Mouse (Mus musculus): ENCODE measurements at regions not wholly inside any gene's neighbourhood (a gene's known extent, or its start where the extent isn't known, plus 50 kb on each side); places are given as distances from the start of the nearest gene placed in this dataset.

- DNase-seq (ENCODE audit: low read depth) = no peak
- TF ChIP-seq CTCF (IDR thresholded peaks at IDR 0.05; ENCODE audit: borderline replicate concordance, extremely low read depth, insufficient read depth, insufficient read length) (no peak), POLR2A (IDR thresholded peaks at IDR 0.05; ENCODE audit: borderline replicate concordance, extremely low read depth, insufficient read depth, insufficient read length, poor library complexity, severe bottlenecking) (no peak)
Measured at GRCm38 (mm10) chr11:38123789-38124330, 888.1 kb upstream of the Tenm2 start.

GRCm38 (mm10) chr11:38122474-38122873 lies 886.7 kb upstream of the Tenm2 start:
- no peak for DNase-seq (ENCODE audit: low read depth)
- no peak for TF ChIP-seq CTCF (IDR thresholded peaks at IDR 0.05; ENCODE audit: borderline replicate concordance, extremely low read depth, insufficient read depth, insufficient read length)
- TF ChIP-seq POLR2A (IDR thresholded peaks at IDR 0.05; ENCODE audit: borderline replicate concordance, extremely low read depth, insufficient read depth, insufficient read length, poor library complexity, severe bottlenecking) = no peak

- DNase-seq (ENCODE audit: low read depth) = peak; percentile 51
- no peak for TF ChIP-seq POLR2A (IDR thresholded peaks at IDR 0.05; ENCODE audit: borderline replicate concordance, extremely low read depth, insufficient read depth, insufficient read length, poor library complexity, severe bottlenecking)
- TF ChIP-seq CTCF (IDR thresholded peaks at IDR 0.05; ENCODE audit: borderline replicate concordance, extremely low read depth, insufficient read depth, insufficient read length) = no peak
Measured at GRCm38 (mm10) chr11:38121051-38121616, 885.4 kb upstream of the Tenm2 start.

DNA sequence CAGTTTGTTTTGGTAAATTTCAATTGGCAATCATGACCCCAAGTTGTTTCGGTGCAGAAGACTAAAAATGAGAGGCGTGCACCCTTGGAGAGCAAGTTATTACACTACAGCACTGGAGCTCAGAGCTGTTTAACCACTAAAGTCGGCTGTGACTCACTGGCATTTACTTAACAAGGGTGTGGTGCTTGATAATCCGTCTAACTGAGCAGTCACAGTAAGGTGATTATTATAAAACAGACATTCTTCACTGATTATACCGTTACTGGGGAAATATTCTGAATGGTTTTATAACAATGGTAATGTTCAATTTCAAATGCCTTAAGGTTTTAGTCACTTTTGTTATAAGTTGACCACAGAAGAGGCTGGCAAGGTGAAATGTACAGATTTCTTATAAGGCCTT lies 882.0 kb upstream of the Tenm2 start:
- no peak for DNase-seq (ENCODE audit: low read depth)

GRCm38 (mm10) chr11:38092202-38092601 lies 856.4 kb upstream of the Tenm2 start:
- no peak for DNase-seq (ENCODE audit: low read depth)
- TF ChIP-seq CTCF (IDR thresholded peaks at IDR 0.05; ENCODE audit: borderline replicate concordance, extremely low read depth, insufficient read depth, insufficient read length) (no peak), POLR2A (IDR thresholded peaks at IDR 0.05; ENCODE audit: borderline replicate concordance, extremely low read depth, insufficient read depth, insufficient read length, poor library complexity, severe bottlenecking) (no peak)

More for the DNA sequence above, 882.0 kb upstream of the Tenm2 start:
- TF ChIP-seq CTCF (IDR thresholded peaks at IDR 0.05; ENCODE audit: borderline replicate concordance, extremely low read depth, insufficient read depth, insufficient read length) = no peak
- TF ChIP-seq POLR2A (IDR thresholded peaks at IDR 0.05; ENCODE audit: borderline replicate concordance, extremely low read depth, insufficient read depth, insufficient read length, poor library complexity, severe bottlenecking) = no peak

DNA sequence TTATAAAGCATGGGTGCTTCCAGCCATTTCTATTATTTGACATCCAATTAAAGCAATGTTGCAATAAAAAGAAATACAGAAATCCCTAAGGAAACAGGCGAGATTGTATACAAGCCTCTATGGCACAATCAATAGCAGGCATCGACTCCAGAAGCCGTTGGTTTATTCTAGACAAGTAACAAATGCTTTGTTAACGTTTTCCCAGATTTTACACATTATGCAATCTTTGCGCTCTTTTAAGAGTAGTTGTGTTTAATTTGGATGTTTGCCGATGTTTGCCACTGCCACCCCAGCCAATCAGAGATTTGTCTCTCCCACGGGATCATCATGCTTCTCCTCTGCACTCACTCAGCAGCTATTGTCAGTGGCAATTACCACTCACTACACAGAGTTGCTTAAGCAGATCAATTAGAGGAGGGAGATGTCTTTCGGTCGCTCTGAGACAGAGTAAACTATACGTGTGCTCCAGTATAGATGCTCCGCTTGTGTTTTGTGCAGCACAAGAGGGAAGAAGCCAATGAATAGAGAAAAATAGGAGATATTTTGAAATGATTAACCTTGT lies 839.5 kb upstream of the Tenm2 start:
- TF ChIP-seq POLR2A (IDR thresholded peaks at IDR 0.05; ENCODE audit: borderline replicate concordance, extremely low read depth, insufficient read depth, insufficient read length, poor library complexity, severe bottlenecking) (no peak), CTCF (IDR thresholded peaks at IDR 0.05; ENCODE audit: borderline replicate concordance, extremely low read depth, insufficient read depth, insufficient read length) (no peak)
- DNase-seq (ENCODE audit: low read depth) = peak; percentile 61

DNA sequence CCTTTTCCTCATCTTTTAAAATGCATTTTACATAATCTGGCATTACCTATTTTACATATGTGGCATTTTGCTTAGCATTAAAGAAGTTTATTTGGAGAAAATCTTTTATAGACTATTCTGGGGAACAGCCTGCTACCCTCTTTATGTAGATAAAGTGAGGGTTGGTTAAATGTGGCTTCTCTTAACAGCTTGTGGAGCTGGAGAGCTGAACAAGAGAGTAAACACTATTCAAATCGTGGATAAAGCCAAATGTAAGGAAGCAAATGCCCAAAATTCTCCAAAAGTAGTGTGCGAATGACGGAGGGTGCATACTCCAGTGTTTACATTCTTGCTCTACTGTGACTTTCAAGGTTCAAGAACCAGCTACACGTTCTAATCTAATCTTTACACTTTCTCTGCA lies 833.9 kb upstream of the Tenm2 start:
- TF ChIP-seq POLR2A (IDR thresholded peaks at IDR 0.05; ENCODE audit: borderline replicate concordance, extremely low read depth, insufficient read depth, insufficient read length, poor library complexity, severe bottlenecking) (no peak), CTCF (IDR thresholded peaks at IDR 0.05; ENCODE audit: borderline replicate concordance, extremely low read depth, insufficient read depth, insufficient read length) (no peak)
- DNase-seq (ENCODE audit: low read depth) = no peak

- TF ChIP-seq POLR2A (IDR thresholded peaks at IDR 0.05; ENCODE audit: borderline replicate concordance, extremely low read depth, insufficient read depth, insufficient read length, poor library complexity, severe bottlenecking) = no peak
- no peak for TF ChIP-seq CTCF (IDR thresholded peaks at IDR 0.05; ENCODE audit: borderline replicate concordance, extremely low read depth, insufficient read depth, insufficient read length)
- peak; percentile 67 for DNase-seq (ENCODE audit: low read depth)
Measured at GRCm38 (mm10) chr11:38067682-38068081, 831.9 kb upstream of the Tenm2 start.

DNA sequence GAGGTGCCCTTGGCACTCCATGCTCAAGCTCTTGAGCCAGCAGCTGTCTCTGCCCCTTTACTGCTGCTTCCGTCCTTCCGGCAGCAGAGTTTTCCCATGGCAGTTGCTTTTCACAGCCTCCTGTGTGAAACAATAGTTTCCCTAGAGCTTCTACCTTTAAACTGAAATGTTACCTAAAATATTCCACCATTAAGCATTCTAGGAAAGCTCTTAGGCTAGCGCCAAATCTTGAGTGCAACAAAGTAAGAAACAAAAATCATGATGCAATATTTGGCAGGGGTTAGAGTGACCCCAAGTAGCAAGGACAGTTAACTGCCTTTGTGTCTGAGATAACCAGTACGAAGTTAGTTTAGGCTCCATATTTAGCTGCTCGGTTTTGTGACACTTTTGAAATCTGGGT lies 830.3 kb upstream of the Tenm2 start:
- TF ChIP-seq CTCF (IDR thresholded peaks at IDR 0.05; ENCODE audit: borderline replicate concordance, extremely low read depth, insufficient read depth, insufficient read length) (no peak), POLR2A (IDR thresholded peaks at IDR 0.05; ENCODE audit: borderline replicate concordance, extremely low read depth, insufficient read depth, insufficient read length, poor library complexity, severe bottlenecking) (no peak)
- no peak for DNase-seq (ENCODE audit: low read depth)

- DNase-seq (ENCODE audit: low read depth) = peak; percentile 22
- TF ChIP-seq POLR2A (IDR thresholded peaks at IDR 0.05; ENCODE audit: borderline replicate concordance, extremely low read depth, insufficient read depth, insufficient read length, poor library complexity, severe bottlenecking) (no peak), CTCF (IDR thresholded peaks at IDR 0.05; ENCODE audit: borderline replicate concordance, extremely low read depth, insufficient read depth, insufficient read length) (no peak)
Measured at GRCm38 (mm10) chr11:38060105-38060504, 824.3 kb upstream of the Tenm2 start.

DNA sequence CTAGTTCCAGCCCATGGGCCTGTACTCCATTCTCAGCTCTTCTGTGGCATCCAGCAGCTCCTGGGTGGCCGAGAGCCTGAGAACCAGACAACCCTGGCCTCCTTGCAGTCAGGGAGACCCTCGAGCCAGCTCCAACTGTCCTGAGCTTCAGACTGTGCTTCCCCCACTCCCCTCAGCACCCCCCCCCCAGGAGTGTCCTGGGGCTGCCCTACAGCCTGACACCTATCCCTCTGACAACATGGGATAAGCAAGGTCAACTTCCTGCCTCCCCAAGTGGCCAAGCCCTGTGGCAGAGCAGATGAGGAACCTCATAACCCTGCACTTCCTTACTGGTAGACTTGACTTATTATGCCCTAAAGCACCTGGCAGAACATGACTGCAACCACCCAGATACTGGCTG lies 823.1 kb upstream of the Tenm2 start:
- no peak for DNase-seq (ENCODE audit: low read depth)
- TF ChIP-seq CTCF (IDR thresholded peaks at IDR 0.05; ENCODE audit: borderline replicate concordance, extremely low read depth, insufficient read depth, insufficient read length) (no peak), POLR2A (IDR thresholded peaks at IDR 0.05; ENCODE audit: borderline replicate concordance, extremely low read depth, insufficient read depth, insufficient read length, poor library complexity, severe bottlenecking) (no peak)

DNA sequence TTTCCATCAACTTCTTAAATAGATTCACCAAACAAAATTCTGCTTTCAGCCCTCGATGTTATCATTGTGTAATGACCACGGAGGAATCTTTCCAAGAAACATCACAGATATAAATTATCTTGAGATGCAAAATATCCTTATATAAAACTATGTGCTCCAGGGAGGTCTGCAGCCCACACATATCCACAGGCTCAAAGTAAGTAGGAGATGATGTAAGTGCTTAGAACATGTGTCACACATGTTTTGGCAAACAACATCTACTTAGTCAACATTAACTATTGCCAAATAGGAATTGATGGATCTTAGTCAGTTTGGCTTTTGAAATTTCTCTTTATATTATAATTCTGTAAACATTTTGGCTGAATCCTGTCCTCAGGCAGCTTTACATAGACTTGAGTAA lies 800.8 kb upstream of the Tenm2 start:
- no peak for DNase-seq (ENCODE audit: low read depth)
- no peak for TF ChIP-seq CTCF (IDR thresholded peaks at IDR 0.05; ENCODE audit: borderline replicate concordance, extremely low read depth, insufficient read depth, insufficient read length)
- TF ChIP-seq POLR2A (IDR thresholded peaks at IDR 0.05; ENCODE audit: borderline replicate concordance, extremely low read depth, insufficient read depth, insufficient read length, poor library complexity, severe bottlenecking) = no peak

Measured in brain, embryonic 14.5 days (tissue).